Mouse (Mus musculus): ENCODE results near the gene Nadk. TPM values are rescaled to one million over a fixed set of nuclear protein-coding genes. Genes with fewer than 3 reads are reported as not detected.
A peak's percentile ranks its signal among the peaks of the same experiment; 100 is the strongest.

Gene Nadk
- polyA plus RNA-seq, 1 experiment from 2014 or later, result 110 TPM

DNA sequence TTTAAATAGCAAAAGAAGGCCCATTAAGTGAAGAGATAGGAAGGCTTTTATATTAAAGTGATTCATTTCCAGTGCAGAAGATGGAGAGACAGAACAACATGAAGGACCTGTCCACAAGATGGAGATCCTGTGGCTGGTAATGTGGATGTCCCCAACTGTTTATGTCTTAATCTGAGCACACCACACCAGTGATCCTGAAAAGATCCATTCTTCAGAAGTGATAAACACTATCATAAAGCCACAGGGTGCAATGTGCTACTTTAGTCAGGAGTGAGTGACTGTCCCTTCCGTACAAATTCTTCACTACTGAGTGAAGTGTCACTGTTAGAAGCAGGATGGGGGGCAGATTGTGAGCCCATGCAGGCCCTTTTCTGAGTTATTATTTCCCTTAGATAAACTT, 40.6 kb downstream of the Nadk start:
- no peak for ATAC-seq (replicated peaks; ENCODE audit: low FRiP score)
- Histone ChIP-seq H3K27ac (ENCODE audit: low read depth, low read length) (no peak overlapping the region), H3K4me1 (replicated peaks; ENCODE audit: control insufficient read depth, insufficient read depth, low read length) (no peaks in the 10 kb centered on the region; the same call in 1 of the 2 replicates), H3K4me3 (ENCODE audit: low read depth, low read length) (no peak overlapping the region; the same call in 1 of the 2 replicates), H3K4me2 (ENCODE audit: low read depth, low read length, severe bottlenecking) (peak overlapping the region; percentile 89), H3K9ac (ENCODE audit: low read length) (no peak overlapping the region), H3K9me3 (ENCODE audit: control insufficient read depth, low read length) (no peaks in the 10 kb centered on the region), H3K36me3 (ENCODE audit: control insufficient read depth, insufficient read depth, low read length) (no peaks in the 10 kb centered on the region; the same call in 1 of the 2 replicates), H3K27me3 (ENCODE audit: control insufficient read depth, insufficient read depth, low read length) (no peaks in the 10 kb centered on the region)
- no peak for DNase-seq (ENCODE audit: low spot score)
- WGBS, result 94% methylated on average over 1 of the region's 1 CpGs

DNA sequence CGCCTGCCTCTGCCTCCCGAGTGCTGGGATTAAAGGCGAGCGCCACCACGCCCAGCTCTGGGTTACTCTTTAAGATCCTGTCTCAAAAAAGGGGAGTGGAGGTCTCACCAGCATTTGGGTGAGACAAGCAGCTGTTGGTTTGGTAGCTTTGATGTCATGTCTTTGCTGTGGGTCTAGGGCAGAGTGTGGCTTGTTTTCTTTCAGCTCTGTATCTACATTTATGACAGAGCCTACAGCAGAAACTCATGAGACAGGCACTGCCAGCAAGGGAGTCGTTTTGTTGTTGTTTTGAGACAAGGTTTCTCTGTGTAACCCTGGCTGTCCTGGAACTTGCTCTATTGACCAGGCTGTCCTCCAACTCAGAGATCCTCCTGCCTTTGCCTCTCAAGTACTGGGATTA, 41.6 kb downstream of the Nadk start:
- H3K9me3 ChIP-seq (ENCODE audit: control insufficient read depth, low read length), result no peaks in the 10 kb centered on the region
- H3K4me1 ChIP-seq (replicated peaks; ENCODE audit: control insufficient read depth, insufficient read depth, low read length), result no peaks in the 10 kb centered on the region; the same call in 1 of the 2 replicates
- H3K36me3 ChIP-seq (ENCODE audit: control insufficient read depth, insufficient read depth, low read length), result no peaks in the 10 kb centered on the region; the same call in 1 of the 2 replicates
- H3K4me3 ChIP-seq (ENCODE audit: low read depth, low read length), result no peak overlapping the region
- no peaks in the 10 kb centered on the region for H3K27me3 ChIP-seq (ENCODE audit: control insufficient read depth, insufficient read depth, low read length)
- no peak overlapping the region for H3K9ac ChIP-seq (ENCODE audit: low read length)
- no peak overlapping the region for H3K27ac ChIP-seq (ENCODE audit: low read depth, low read length)
- no peak overlapping the region for H3K4me2 ChIP-seq (ENCODE audit: low read depth, low read length, severe bottlenecking)
- DNase-seq (ENCODE audit: low spot score), result no peak
- no peak for ATAC-seq (replicated peaks; ENCODE audit: low FRiP score)
- WGBS, result 96% methylated on average over 6 of the region's 6 CpGs

DNA sequence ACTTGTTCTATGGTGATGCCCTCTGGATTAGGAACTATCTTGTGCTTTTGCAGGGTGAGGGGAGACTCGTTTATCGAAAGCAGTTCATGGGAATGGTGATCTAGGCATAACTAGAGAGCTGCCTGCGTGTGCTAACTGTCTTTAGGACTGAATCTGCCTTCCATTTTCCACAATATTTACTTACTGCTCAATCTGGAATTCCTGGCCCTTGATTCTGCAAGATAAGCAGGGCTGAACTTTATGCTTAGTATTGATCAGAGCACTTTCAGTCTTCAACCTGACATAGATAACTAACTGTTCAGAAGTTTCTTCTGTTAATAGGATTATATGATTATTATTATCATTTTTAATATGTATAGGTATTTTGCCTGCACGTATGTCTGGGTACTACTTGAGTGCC, 43.0 kb downstream of the Nadk start:
- no peak for DNase-seq (ENCODE audit: low spot score)
- H3K4me3 ChIP-seq (ENCODE audit: low read depth, low read length), result no peak overlapping the region
- H3K9ac ChIP-seq (ENCODE audit: low read length), result no peak overlapping the region
- H3K27me3 ChIP-seq (ENCODE audit: control insufficient read depth, insufficient read depth, low read length), result no peaks in the 10 kb centered on the region
- no peak overlapping the region for H3K4me2 ChIP-seq (ENCODE audit: low read depth, low read length, severe bottlenecking)
- H3K9me3 ChIP-seq (ENCODE audit: control insufficient read depth, low read length), result no peaks in the 10 kb centered on the region
- WGBS, result 94% methylated on average over 4 of the region's 4 CpGs
- H3K27ac ChIP-seq (ENCODE audit: low read depth, low read length), result no peak overlapping the region
- no peak for ATAC-seq (replicated peaks; ENCODE audit: low FRiP score)
- H3K4me1 ChIP-seq (replicated peaks; ENCODE audit: control insufficient read depth, insufficient read depth, low read length), result no peaks in the 10 kb centered on the region; the same call in 1 of the 2 replicates
- H3K36me3 ChIP-seq (ENCODE audit: control insufficient read depth, insufficient read depth, low read length), result no peaks in the 10 kb centered on the region; the same call in 1 of the 2 replicates

DNA sequence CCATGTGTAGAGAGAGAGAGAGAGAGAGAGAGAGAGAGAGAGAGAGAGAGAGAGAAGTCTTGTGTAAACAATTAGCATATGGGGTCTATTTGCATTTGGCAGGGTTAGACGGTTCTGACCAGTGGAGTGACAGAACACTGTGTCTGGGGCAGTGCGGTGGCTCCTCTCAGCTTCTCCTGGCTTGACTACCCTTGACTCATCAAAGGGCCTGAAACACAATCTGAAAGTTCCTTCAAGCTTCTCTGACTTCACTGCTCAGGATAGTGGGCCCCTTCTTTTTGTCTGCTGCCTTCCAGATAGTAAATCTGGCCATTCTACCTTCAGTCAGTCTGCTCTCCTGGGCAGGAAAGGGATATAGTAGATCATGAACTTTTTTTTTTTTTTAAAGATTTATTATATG, 44.6 kb downstream of the Nadk start:
- WGBS, result 85% methylated on average over 2 of the region's 2 CpGs
- Histone ChIP-seq H3K4me3 (ENCODE audit: low read depth, low read length) (no peak overlapping the region), H3K4me2 (ENCODE audit: low read depth, low read length, severe bottlenecking) (no peak overlapping the region), H3K9me3 (ENCODE audit: control insufficient read depth, low read length) (no peaks in the 10 kb centered on the region), H3K9ac (ENCODE audit: low read length) (no peak overlapping the region), H3K36me3 (ENCODE audit: control insufficient read depth, insufficient read depth, low read length) (no peaks in the 10 kb centered on the region; the same call in 1 of the 2 replicates), H3K27ac (ENCODE audit: low read depth, low read length) (no peak overlapping the region), H3K4me1 (replicated peaks; ENCODE audit: control insufficient read depth, insufficient read depth, low read length) (no peaks in the 10 kb centered on the region; the same call in 1 of the 2 replicates), H3K27me3 (ENCODE audit: control insufficient read depth, insufficient read depth, low read length) (no peaks in the 10 kb centered on the region)
- DNase-seq (ENCODE audit: low spot score) (no peak), ATAC-seq (replicated peaks; ENCODE audit: low FRiP score) (no peak)

DNA sequence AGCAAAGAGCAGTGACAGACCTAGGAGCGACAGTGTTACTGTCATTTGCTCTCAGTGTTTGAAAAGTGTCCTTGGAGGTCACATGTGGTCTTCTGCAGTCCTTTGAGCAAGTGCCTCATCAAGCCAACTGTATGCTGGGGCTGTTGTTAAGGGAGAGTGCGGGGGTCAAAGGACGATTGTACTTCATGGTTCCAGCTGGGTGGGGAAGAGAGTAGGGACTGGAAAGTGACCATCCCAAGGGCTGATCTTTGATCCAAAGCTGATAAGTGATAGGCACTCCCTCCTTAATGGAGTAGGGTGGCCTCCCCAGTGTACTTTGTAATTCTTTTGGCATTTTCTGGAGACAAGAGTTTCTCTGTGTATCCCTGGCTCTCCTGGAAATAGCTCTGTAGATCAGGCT, 49.7 kb downstream of the Nadk start:
- Histone ChIP-seq H3K4me2 (ENCODE audit: low read depth, low read length, severe bottlenecking) (no peak overlapping the region), H3K27ac (ENCODE audit: low read depth, low read length) (no peak overlapping the region), H3K9me3 (ENCODE audit: control insufficient read depth, low read length) (no peaks in the 10 kb centered on the region), H3K4me1 (replicated peaks; ENCODE audit: control insufficient read depth, insufficient read depth, low read length) (no peaks in the 10 kb centered on the region), H3K4me3 (ENCODE audit: low read depth, low read length) (no peak overlapping the region), H3K9ac (ENCODE audit: low read length) (no peak overlapping the region), H3K27me3 (ENCODE audit: control insufficient read depth, insufficient read depth, low read length) (no peaks in the 10 kb centered on the region), H3K36me3 (ENCODE audit: control insufficient read depth, insufficient read depth, low read length) (peaks cover 2% of the 10 kb centered on the region; the same call in 1 of the 2 replicates)
- ATAC-seq (replicated peaks; ENCODE audit: low FRiP score) (no peak), DNase-seq (ENCODE audit: low spot score) (no peak)
- WGBS, result 89% methylated on average over 3 of the region's 3 CpGs

DNA sequence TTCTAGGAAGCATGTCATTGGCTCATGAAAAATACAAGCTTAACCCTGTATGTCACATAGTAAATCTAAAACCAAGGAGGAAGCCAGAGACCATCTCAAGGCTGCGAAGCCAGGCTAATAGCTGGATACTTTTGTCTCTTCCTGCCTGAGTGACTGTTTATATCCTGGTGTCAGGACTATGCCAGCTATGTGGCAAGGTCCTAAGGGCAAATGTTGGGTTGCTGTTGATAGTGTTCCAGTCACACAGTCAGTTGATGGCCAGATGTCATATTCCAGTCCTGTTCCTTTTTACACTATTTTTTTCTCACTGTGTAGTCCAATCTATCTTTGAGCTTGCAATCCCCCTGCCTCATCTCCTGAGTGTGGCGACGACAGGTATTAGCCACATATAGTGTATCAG, 51.1 kb downstream of the Nadk start:
- no peak for ATAC-seq (replicated peaks; ENCODE audit: low FRiP score)
- H3K4me2 ChIP-seq (ENCODE audit: low read depth, low read length, severe bottlenecking), result no peak overlapping the region
- WGBS, result 95% methylated on average over 3 of the region's 3 CpGs
- no peak for DNase-seq (ENCODE audit: low spot score)
- no peak overlapping the region for H3K4me3 ChIP-seq (ENCODE audit: low read depth, low read length)
- no peaks in the 10 kb centered on the region for H3K27me3 ChIP-seq (ENCODE audit: control insufficient read depth, insufficient read depth, low read length)
- no peaks in the 10 kb centered on the region for H3K4me1 ChIP-seq (replicated peaks; ENCODE audit: control insufficient read depth, insufficient read depth, low read length)
- H3K36me3 ChIP-seq (ENCODE audit: control insufficient read depth, insufficient read depth, low read length), result peaks cover 10% of the 10 kb centered on the region; the same call in 1 of the 2 replicates
- H3K9ac ChIP-seq (ENCODE audit: low read length), result no peak overlapping the region
- no peak overlapping the region for H3K27ac ChIP-seq (ENCODE audit: low read depth, low read length)
- no peaks in the 10 kb centered on the region for H3K9me3 ChIP-seq (ENCODE audit: control insufficient read depth, low read length)

DNA sequence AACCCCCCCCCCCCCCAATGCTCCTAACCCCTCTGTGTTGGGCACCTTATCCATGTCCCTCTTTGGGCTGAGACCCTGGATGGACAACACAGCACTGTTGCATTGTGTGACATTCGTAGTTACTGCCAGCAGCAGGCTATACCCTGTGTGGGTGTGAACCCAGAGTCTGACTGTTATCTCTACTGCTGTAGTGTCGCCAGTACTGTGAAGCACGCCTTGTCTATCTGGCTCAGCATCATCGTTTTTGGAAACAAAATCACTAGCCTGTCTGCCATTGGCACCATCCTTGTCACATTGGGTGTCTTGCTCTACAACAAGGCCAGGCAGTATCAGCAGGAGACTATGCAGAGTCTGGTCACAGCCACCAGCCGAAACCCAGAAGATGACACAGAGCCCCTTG, 56.1 kb downstream of the Nadk start:
- Histone ChIP-seq H3K36me3 (ENCODE audit: control insufficient read depth, insufficient read depth, low read length) (peaks cover 15% of the 10 kb centered on the region; the same call in 1 of the 2 replicates), H3K4me3 (ENCODE audit: low read depth, low read length) (no peak overlapping the region), H3K27ac (ENCODE audit: low read depth, low read length) (no peak overlapping the region), H3K27me3 (ENCODE audit: control insufficient read depth, insufficient read depth, low read length) (no peaks in the 10 kb centered on the region), H3K9ac (ENCODE audit: low read length) (no peak overlapping the region), H3K4me1 (replicated peaks; ENCODE audit: control insufficient read depth, insufficient read depth, low read length) (no peaks in the 10 kb centered on the region), H3K4me2 (ENCODE audit: low read depth, low read length, severe bottlenecking) (no peak overlapping the region), H3K9me3 (ENCODE audit: control insufficient read depth, low read length) (no peaks in the 10 kb centered on the region)
- DNase-seq (ENCODE audit: low spot score) (no peak), ATAC-seq (replicated peaks; ENCODE audit: low FRiP score) (no peak)
- 96% methylated on average over 5 of the region's 5 CpGs for WGBS

DNA sequence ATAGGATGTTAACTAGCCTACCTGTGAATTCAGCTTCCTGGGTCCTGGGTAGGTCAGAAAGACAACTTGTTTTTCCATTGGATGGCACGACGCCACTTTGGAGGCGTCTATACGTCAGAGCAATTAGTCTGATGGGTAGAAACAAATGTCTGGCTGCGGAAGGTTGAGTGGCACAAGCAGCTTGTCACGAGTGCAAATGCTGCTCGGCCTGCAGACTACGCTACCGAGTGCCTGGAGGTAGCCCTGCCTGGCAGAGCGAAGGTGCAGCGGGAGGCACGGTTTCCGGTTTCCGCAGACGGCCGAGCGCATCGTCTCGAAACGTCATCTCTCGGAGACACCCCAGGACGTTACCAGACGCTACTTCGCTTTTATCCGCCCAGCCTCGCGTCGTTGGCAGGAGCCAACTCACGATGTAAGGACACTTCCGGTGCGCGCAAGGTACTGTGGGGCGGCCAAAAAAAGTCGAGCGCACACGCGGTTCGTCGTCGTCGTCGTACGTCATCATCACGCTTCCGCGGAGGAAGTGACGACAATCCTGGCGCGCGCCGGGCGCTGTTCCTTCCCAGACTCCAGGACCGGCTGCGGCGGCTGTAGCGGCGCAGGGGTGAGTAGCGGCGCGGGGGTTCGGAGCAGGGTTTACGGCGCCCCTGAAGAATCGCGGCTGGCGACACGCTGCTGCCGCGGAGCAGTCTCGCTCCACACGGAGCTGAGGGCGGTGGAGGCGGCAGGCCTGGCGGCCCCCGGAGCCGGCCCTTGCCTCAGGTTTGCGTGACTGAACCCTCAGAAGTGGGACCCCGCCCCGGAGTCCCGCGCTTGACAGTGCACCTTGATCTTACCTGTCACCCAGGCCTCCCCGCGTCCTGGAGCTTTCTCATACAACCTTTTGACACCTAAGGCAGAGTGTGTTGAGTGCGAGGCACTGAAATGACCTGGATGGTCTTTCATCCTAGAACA, 62.4 kb downstream of the Nadk start, which contains the start of gene Cdk11b:
TSS of gene Cdk11b (plus strand) at position 517 of the 954 bp plus-strand sequence.
- no peaks in the 10 kb centered on the region for H3K27me3 ChIP-seq (ENCODE audit: control insufficient read depth, insufficient read depth, low read length)
- no peaks in the 10 kb centered on the region; the same call in 1 of the 2 replicates for H3K36me3 ChIP-seq (ENCODE audit: control insufficient read depth, insufficient read depth, low read length)
- ATAC-seq (replicated peaks; ENCODE audit: low FRiP score), result peak; percentile 99
- peak; percentile 97 for DNase-seq (ENCODE audit: low spot score)
- peak within 1 kb of the TSS; percentile 96 for H3K4me3 ChIP-seq (ENCODE audit: low read depth, low read length)
- WGBS, result under 1% methylated on average over 84 of the region's 84 CpGs
- H3K9ac ChIP-seq (ENCODE audit: low read length), result peak within 1 kb of the TSS; percentile 88
- H3K4me2 ChIP-seq (ENCODE audit: low read depth, low read length, severe bottlenecking), result peak within 1 kb of the TSS; percentile 72
- no peaks in the 10 kb centered on the region for H3K4me1 ChIP-seq (replicated peaks; ENCODE audit: control insufficient read depth, insufficient read depth, low read length)
- no peaks in the 10 kb centered on the region for H3K9me3 ChIP-seq (ENCODE audit: control insufficient read depth, low read length)
- peak within 1 kb of the TSS; percentile 55 for H3K27ac ChIP-seq (ENCODE audit: low read depth, low read length)
